Mouse (Mus musculus) liver, embryonic 13.5 days (tissue): Measurements from ENCODE around the gene Hic1. TPM values are rescaled to one million over a fixed set of nuclear protein-coding genes. Genes with fewer than 3 reads are reported as not detected.
"Not testable (repeated sequence)": the region's sequence is repeated elsewhere in the genome, so short reads cannot be mapped to it uniquely, and the experiment has no call there.

ENCODE experiments used
- ATAC-seq: fragments of 200-750 bp; cut with Nextera tagmentation; 2 replicates; pipeline ENCODE4 v1.8.0; 2017; ENCODE audit warnings: low read depth, mild to moderate bottlenecking, moderate number of reproducible peaks, moderate library complexity
- DNase-seq: peaks from one replicate; pipeline ENCODE4 v3.0.0; 2022
- H3K27ac ChIP-seq: fragments of 300-500 bp; sonication (generic); 2 replicates; pipeline ENCODE4 v1.5.1; 2015; ENCODE audit warnings: moderate library complexity, mild to moderate bottlenecking, inconsistent platforms
- H3K27me3 ChIP-seq: fragments of 300-500 bp; sonication (generic); 2 replicates; pipeline ENCODE4 v1.6.1; 2015; ENCODE audit warnings: mild to moderate bottlenecking, inconsistent platforms
- H3K36me3 ChIP-seq: fragments of 300-500 bp; sonication (generic); 2 replicates; pipeline ENCODE4 v1.6.1; 2015; ENCODE audit warnings: mild to moderate bottlenecking, inconsistent platforms
- H3K4me1 ChIP-seq: fragments of 300-500 bp; sonication (generic); replicated peaks from 2 replicates; pipeline ENCODE4 v1.6.1; 2015; ENCODE audit warnings: inconsistent platforms
- H3K4me2 ChIP-seq: fragments of 300-500 bp; sonication (generic); 2 replicates; pipeline ENCODE4 v1.6.1; 2015; ENCODE audit warnings: inconsistent platforms, mild to moderate bottlenecking, moderate library complexity
- H3K4me3 ChIP-seq: fragments of 300-500 bp; sonication (generic); replicated peaks from 2 replicates; pipeline ENCODE4 v1.5.1; 2015; ENCODE audit warnings: mild to moderate bottlenecking, inconsistent platforms
- H3K9ac ChIP-seq: fragments of 300-500 bp; sonication (generic); 2 replicates; pipeline ENCODE4 v1.6.1; 2015; ENCODE audit warnings: mild to moderate bottlenecking, inconsistent platforms
- H3K9me3 ChIP-seq: fragments of 300-500 bp; sonication (generic); replicated peaks from 2 replicates; pipeline ENCODE4 v1.6.1; 2016; ENCODE audit warnings: inconsistent platforms
- WGBS: fragments of 180-500 bp; shearing (Covaris S2); methylation state at CpG from one replicate; pipeline ENCODE4 v1.1.7; 2015; ENCODE audit not compliant: insufficient replicate concordance; 5-methylcytosine and 5-hydroxymethylcytosine counted together
- polyA plus RNA-seq: library from polyadenylated mRNA; unstranded; fragments of >200 nt; fragmentation: Nextera tagmentation; extraction: Ambion mirVana; gene quantifications from 2 replicates; pipeline ENCODE4 v1.2.1, GENCODE M21; 2015

Gene Hic1
- polyA plus RNA-seq, 1 experiment from 2014 or later = 1.2 TPM

DNA sequence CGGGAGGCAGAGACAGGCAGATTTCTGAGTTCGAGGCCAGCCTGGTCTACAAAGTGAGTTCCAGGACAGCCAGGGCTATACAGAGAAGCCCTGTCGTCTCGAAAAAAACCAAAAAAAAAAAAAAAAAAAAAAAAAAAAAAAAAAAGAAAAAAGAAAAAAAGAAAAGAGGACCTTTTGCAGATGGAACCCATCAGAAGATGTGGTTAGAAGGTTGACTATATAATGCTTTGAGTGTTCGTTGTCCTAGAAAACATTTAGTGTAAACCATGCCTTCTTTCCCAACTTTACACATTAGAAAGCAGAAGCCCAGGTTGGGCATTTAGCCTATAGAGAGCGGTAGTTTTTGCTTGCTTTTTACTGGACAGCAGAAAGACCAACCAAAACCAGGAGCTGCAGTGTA, 5.3 kb upstream of the Hic1 start:
- 54% methylated on average over 6 of the region's 6 CpGs for WGBS
- Histone ChIP-seq H3K27me3 (peaks cover 63% of the 10 kb centered on the region), H3K4me1 (peaks cover 67% of the 10 kb centered on the region), H3K36me3 (peaks cover 18% of the 10 kb centered on the region)
- not testable (repeated sequence) for H3K27ac ChIP-seq, H3K4me3 ChIP-seq, H3K9ac ChIP-seq, DNase-seq, ATAC-seq, H3K4me2 ChIP-seq, H3K9me3 ChIP-seq

DNA sequence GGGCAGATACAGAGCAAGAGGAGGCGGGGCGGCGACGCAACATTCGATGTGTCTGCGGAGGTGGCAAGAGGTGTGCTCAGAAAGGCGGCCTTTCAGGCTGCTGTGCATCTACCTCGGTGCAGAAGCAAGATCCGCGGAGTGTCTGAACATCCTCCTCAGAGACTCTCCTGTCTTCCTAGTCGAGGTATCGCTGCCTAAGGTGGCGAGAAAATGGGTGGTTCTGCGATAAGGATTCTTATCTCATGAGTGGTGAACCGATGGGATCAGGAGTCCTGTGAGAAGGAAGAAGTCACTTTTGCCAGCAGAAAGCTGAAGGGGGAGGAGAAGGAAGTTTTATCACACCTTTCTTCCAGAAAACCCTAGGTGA, 4.5 kb upstream of the Hic1 start:
- WGBS = 2% methylated on average over 15 of the region's 15 CpGs
- Histone ChIP-seq H3K9me3 (no peaks in the 10 kb centered on the region), H3K4me1 (peaks cover 67% of the 10 kb centered on the region), H3K36me3 (peaks cover 18% of the 10 kb centered on the region), H3K27me3 (peaks cover 71% of the 10 kb centered on the region), H3K4me2 (peak overlapping the region; percentile 92), H3K27ac (no peak overlapping the region), H3K9ac (no peak overlapping the region), H3K4me3 (peak overlapping the region; percentile 70)
- no peak for ATAC-seq
- no peak for DNase-seq

DNA sequence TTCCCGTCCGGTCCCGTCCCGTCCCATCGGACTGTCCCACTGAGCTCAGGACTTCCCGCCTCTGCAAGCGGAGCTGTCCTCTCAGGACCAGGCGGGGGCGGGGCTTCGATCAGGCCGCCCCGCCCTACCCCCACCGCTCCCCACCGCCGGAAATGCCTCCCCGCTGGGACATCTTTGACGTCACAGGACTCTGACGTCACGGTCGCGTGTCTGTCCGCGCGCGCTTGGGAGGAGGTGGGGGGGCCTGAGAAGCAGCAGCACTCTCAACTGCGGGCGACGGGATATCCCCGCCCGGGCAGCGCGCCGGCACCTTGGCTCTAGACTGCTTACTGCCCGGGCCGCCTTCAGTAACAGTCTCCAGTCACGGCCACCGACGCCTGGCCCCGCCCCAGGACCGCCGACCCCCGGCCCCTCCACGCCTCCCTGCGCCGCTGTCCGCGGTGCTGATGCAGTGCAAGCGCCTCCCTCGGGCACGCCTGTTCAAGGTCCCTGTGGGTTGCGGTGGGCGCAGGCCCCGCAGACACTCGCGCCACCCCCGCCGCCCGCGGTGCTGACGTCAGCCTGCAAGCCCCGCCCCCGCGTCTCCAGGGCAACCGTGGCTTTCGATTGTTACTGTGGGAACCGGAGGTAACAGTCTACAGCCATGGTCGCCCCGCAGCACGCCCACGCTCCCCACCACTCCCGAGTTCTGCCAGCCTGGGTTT, 3.9 kb upstream of the Hic1 start:
- Histone ChIP-seq H3K36me3 (peaks cover 18% of the 10 kb centered on the region), H3K9me3 (no peaks in the 10 kb centered on the region), H3K27ac (no peak overlapping the region), H3K4me3 (peak overlapping the region; percentile 70), H3K4me1 (peaks cover 69% of the 10 kb centered on the region), H3K4me2 (peak overlapping the region; percentile 92), H3K27me3 (peaks cover 76% of the 10 kb centered on the region), H3K9ac (peak overlapping the region; percentile 57)
- under 1% methylated on average over 71 of the region's 71 CpGs for WGBS
- ATAC-seq (peak; percentile 51), DNase-seq (peak; percentile 71)

DNA sequence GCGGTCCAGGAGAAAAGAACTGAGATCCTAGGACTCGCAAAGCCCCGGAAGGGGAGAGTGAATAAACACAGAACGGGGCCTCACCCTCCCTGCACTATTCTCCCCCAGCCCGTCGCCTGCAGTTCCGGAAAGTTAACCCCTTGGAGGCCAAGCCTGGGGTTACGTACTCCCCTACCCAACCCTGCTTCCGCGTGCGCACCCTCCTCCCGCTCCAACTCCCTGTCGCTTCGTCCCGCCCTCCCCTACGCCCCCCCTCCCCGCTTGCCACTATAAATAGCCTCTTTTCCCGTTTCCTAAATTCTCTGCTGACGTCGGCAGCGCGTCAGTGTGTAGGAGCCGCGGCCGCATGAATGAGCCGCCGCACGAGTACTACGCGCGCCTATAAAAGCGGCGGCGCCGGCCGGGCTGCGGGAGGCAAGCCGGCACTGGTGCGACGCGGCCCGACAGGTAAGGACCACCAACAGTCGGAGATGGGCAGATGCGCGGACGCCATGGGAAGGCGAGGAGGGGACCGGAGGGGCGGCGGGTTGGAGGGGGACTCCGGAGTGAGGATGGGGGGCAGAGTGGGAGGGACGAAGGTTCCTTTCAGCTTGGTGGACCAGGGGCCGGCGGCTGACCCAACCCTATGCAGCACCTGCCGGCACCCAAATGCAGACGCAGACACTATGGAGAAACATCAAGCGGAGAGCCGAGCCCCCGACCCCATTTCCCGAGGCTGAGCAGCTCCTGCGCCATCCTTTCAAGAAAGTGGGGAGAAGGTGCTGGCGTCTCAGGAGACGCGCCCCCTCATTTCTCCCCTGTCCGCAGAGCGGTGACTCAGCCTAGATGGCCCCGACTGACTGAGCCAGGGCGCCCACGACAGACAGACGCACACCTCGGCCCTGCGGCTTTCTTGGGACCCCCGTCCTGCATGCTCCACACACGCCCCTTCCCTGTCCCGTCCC, 3.1 kb upstream of the Hic1 start:
- 1% methylated on average over 75 of the region's 75 CpGs for WGBS
- no peak for DNase-seq
- Histone ChIP-seq H3K4me2 (peak overlapping the region; percentile 92), H3K27ac (no peak overlapping the region), H3K36me3 (peaks cover 13% of the 10 kb centered on the region), H3K4me1 (peaks cover 69% of the 10 kb centered on the region), H3K9me3 (no peaks in the 10 kb centered on the region), H3K27me3 (peaks cover 85% of the 10 kb centered on the region), H3K4me3 (peak overlapping the region; percentile 70), H3K9ac (peak overlapping the region; percentile 57; the same call in 1 of the 2 replicates)
- ATAC-seq = no peak

DNA sequence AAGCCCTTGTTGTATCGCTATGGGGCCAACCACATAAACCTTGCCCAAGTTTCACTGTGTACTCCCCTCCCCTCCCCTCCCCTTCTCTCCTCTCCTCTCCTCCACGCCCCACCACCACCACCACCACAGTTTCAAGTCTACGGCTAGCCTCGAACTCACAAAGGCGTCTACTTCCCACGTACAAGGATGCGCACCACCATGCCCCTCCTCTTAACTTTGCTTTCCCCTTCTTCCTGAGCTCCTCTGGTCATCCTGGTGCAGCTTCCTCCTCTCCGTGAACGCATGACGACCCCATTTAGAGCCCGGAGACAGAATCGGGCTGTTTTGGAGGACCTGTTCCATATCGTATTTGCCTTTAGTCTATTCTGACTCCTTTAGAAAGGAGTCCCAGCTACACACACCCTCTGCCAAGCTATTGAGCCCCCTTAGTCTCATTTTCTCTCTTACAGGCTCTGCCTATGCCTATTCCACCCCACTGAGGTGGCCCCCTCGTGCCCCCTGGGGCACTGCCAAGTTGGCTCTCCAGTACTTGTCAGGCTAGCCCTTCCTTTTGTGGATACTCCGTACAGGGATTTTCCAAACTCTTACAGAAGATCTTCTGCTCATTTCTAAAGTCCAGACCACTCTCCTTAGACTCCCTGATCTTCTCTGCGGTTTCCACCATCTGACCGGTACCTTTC, 2.0 kb upstream of the Hic1 start:
- DNase-seq (no peak), ATAC-seq (no peak)
- peaks cover 95% of the 10 kb centered on the region for H3K27me3 ChIP-seq
- WGBS = 6% methylated on average over 17 of the region's 17 CpGs
- H3K36me3 ChIP-seq = peaks cover 3% of the 10 kb centered on the region; the same call in 1 of the 2 replicates
- H3K27ac ChIP-seq = no peak overlapping the region
- 0 out of 2 replicates have a peak overlapping the region, but pooled peaks have one; percentile 92 for H3K4me2 ChIP-seq
- H3K9me3 ChIP-seq = no peaks in the 10 kb centered on the region
- no peak overlapping the region for H3K9ac ChIP-seq
- H3K4me3 ChIP-seq = peak overlapping the region; percentile 70; the same call in 1 of the 2 replicates
- peaks cover 78% of the 10 kb centered on the region for H3K4me1 ChIP-seq

DNA sequence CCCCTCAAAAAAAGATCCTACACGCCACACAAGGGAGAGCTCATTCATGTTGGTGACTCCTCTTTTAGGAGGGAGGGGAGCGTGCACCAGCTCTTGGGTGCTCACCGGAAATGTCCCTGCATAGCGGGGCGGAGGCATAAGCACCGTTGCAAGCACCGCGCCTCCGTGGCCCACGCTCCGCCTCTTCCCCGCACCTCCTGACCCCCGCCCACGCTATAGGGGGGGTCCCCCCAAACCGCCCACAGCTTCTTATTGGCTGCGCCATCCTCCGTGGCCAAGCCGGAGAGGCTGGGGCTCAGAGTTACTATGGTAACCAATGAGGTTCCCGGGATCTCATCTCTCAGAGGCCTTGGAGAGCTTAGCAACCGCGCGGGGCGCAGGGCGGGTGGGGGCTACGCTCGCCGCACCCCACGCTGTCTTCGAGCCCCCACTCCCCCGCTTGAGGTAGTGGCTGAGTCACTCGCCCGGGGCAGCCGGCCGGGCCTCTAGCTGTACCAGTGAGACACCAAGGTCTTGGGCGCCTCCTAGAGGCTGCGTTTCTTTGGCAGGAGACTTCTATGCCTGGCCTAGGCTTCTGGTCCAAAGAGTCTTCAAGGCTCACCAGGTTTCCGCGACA, 925 bp upstream of the Hic1 start:
- Histone ChIP-seq H3K4me2 (peak overlapping the region; percentile 82), H3K4me1 (peaks cover 89% of the 10 kb centered on the region), H3K36me3 (0 out of 2 replicates have a peak, but pooled peaks cover 4% of the 10 kb centered on the region), H3K9me3 (no peaks in the 10 kb centered on the region), H3K4me3 (peak overlapping the region; percentile 70), H3K9ac (no peak overlapping the region), H3K27ac (no peak overlapping the region), H3K27me3 (peaks cover 97% of the 10 kb centered on the region)
- WGBS = 1% methylated on average over 38 of the region's 38 CpGs
- DNase-seq (peak; percentile 74), ATAC-seq (peak; percentile 47)

DNA sequence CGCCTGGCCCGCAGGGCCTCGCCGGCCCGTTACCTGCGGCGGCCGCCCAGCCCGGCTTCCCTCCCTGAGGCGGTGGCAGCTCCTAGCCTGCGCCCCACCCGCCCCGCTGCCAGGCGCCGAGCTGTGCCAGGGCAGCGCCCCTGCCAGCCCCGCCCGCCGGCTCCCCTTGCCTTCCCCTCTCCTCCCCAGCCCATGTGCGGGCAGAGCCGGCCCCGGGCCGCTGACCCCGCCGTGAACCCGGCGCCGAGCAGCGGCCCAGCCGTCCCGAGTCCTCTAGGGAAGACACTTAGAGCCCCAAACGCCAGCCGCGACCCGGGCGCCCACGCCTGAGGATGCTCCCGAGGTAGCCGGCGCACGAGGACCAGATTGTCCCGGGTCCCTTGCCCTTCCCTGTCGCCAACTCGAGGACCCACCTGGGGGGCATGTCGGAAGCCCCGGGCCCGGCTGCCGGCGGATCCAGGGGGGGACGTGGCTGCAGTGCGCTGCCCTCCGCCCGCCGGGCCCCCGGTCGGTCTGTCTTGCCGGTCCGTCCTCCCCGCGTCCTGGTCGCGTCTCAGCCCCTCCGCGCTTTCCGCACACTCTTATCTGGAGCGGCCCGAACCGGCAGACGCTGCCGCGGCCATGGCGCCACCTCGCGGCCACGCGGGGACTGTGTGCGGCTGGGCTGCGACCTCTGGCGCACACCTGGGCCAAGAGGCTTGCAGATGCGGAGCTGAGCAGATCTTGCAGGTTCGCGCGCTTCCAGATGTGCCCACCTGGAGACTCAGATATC, 543 bp downstream of the Hic1 start:
- Histone ChIP-seq H3K4me3 (peak overlapping the region; percentile 70), H3K4me2 (peak overlapping the region; percentile 82), H3K9ac (peak overlapping the region; percentile 56), H3K27ac (no peak overlapping the region; the same call in 1 of the 2 replicates), H3K9me3 (no peaks in the 10 kb centered on the region), H3K4me1 (peaks cover 93% of the 10 kb centered on the region), H3K27me3 (peaks cover 100% of the 10 kb centered on the region), H3K36me3 (0 out of 2 replicates have a peak, but pooled peaks cover 4% of the 10 kb centered on the region)
- ATAC-seq = no peak; the same call in 1 of the 2 replicates
- peak; percentile 68 for DNase-seq
- under 1% methylated on average over 69 of the region's 83 CpGs for WGBS

DNA sequence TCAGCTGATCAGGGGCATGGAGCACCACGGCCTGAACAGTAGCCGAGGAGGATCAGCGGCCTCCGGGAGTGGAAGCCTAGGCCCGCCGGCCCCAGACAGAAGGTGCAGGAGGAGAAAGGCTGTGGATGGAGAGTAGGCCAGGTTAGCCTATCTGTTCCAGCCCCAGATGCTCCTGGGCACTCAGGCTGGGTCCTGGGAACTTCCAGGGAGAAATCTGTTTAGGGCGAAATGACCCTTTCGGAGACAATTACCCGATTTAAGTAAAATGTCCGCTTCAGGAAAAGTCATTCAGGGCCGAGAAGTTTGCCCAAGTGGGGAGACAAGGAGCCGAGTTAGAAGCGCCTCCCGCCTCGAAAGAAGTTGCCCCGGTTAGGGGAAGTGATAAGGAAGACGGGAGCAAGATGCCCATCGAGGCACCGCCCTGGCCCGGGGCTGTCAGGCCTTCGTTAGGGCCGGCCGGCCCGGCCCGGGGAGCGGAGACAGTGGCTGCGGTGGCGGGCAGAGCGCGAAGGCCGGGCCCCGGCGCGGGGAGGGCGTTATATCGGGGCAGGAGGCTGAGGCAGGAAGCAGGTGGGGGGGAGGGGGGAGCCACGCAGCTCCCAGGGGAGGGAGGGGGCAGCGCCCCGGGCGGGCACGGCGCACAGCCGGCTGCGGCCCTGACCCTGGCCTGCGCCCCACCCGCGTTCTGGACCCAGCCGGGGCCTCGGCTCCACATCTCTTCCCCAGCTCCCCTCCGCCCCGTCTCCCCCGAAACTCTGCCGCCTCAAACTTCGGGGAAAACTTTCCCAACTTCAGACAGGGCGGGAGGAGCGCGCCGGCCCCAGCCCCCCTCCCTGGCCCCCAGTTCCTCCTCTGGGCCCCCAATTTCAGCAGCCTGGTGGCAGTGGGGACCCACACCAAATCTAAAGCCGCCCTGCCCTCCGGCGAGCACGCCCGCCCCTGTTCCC, 1.4 kb downstream of the Hic1 start:
- H3K27ac ChIP-seq = no peak overlapping the region; the same call in 1 of the 2 replicates
- H3K4me2 ChIP-seq = peak overlapping the region; percentile 82
- DNase-seq (no peak), ATAC-seq (no peak)
- 4% methylated on average over 54 of the region's 63 CpGs for WGBS
- H3K36me3 ChIP-seq = peaks cover 8% of the 10 kb centered on the region
- peaks cover 94% of the 10 kb centered on the region for H3K27me3 ChIP-seq
- peak overlapping the region; percentile 57 for H3K9ac ChIP-seq
- peak overlapping the region; percentile 70 for H3K4me3 ChIP-seq
- no peaks in the 10 kb centered on the region for H3K9me3 ChIP-seq
- peaks cover 84% of the 10 kb centered on the region for H3K4me1 ChIP-seq

DNA sequence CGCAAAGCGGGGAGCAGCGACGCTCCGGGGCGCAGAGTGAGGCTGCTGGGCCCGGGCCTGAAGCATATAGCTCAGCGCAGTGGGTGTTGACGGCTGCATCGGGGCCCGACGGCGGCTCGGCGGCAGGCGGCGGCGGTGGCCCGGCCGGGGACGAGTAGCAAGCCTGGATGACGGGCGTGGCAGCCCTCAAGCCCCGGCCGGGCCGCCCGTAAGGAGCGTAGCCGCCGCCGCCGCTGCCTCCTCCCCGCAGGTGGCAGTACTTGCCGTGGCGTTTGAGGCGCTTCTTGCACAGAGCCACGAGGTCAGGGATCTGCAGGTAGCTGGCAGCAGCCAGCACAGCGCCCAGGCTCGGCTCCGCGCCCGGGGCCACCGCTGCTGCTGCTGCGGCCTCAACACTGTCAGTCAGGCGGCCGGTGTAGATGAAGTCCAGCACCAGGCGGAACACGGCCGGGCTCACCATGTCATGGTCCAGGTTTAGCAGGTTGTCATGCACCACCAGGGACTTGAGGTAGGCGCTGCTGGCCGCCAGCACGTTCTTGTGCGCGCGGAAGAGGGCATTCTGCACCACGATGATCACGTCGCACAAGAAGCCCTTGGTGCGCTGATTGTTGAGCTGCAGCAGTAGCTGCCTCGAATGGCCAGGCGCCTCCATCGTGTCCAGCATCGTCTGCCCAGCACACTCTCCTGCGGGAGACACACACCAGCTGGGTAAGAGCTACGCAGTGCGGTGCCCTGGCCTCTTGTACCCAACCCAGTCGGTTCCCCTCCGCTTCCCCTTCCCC, 2.3 kb downstream of the Hic1 start:
- Histone ChIP-seq H3K4me1 (peaks cover 76% of the 10 kb centered on the region), H3K36me3 (peaks cover 13% of the 10 kb centered on the region), H3K4me3 (peak overlapping the region; percentile 70), H3K9ac (peak overlapping the region; percentile 57), H3K9me3 (no peaks in the 10 kb centered on the region), H3K27ac (no peak overlapping the region), H3K4me2 (peak overlapping the region; percentile 82), H3K27me3 (peaks cover 85% of the 10 kb centered on the region)
- no peak for ATAC-seq
- WGBS = 3% methylated on average over 68 of the region's 68 CpGs
- no peak for DNase-seq
